Mouse (Mus musculus) splenic B cell, adult 2 months (primary cell): ENCODE data around the gene Ddx19a.
A peak's percentile ranks its signal among the peaks of the same experiment; 100 is the strongest.
"Not testable (repeated sequence)": the region's sequence is repeated elsewhere in the genome, so short reads cannot be mapped to it uniquely, and the experiment has no call there.

ENCODE experiments used
- DNase-seq: peaks from one replicate; pipeline ENCODE4 v3.0.0-alpha.2; 2011; ENCODE audit warnings: low read depth, low spot score
- H3K27me3 ChIP-seq: 2 replicates; pipeline ENCODE4 v1.6.1; 2012; ENCODE audit warnings: mild to moderate bottlenecking, low read length, moderate library complexity, mixed read lengths; ENCODE audit not compliant: control insufficient read depth, poor library complexity, insufficient read depth, severe bottlenecking
- H3K36me3 ChIP-seq: 2 replicates; pipeline ENCODE4 v1.6.1; 2012; ENCODE audit warnings: mild to moderate bottlenecking, low read length, moderate library complexity, mixed read lengths; ENCODE audit not compliant: control insufficient read depth, poor library complexity, insufficient read depth, severe bottlenecking

Gene Ddx19a

DNA sequence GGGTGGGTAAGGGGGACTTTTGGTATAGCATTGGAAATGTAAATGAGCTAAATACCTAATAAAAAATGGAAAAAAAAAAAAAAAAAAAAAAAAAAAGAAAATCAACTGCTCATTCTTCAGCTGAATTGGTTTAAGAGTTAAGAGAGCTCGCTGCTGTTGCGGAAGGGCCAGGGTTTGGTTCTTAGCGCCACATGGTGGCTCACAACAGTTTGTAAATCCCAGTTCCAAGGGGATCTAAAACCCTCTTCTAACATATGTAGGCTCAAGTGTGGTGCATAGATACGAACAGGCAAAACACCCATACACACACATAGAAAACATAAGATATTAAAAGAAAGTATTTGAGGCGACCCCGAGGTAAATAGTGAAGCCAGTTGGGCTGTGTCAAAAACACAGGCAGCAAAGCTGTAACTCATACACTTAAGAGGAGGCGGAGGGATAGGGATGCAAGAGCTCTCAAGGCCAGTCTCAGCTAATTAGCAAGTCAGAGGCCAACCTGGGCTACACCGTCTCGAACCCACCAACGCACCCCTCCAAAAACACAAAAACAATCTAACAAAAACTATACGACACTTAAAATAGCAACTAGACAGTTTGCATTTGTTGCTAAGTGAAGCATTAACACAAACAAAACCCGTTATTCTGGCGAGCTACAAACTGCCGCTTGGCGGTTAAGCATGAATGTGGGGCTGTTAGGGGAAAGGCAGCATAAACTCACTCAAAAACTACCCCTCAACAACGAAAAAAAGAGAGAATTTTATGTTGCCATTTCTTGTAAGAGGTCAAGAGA, 764 bp downstream of the Ddx19a start:
- DNase-seq: no peak
- Histone ChIP-seq H3K36me3 (peaks cover 1% of the 10 kb centered on the region; the same call in 1 of the 2 replicates), H3K27me3 (no peaks in the 10 kb centered on the region)

GRCm38 (mm10) chr8:110990017-110990416, 7.6 kb downstream of the Ddx19a start:
- H3K36me3 ChIP-seq: peaks cover 3% of the 10 kb centered on the region
- H3K27me3 ChIP-seq: no peaks in the 10 kb centered on the region
- DNase-seq: no peak

DNA sequence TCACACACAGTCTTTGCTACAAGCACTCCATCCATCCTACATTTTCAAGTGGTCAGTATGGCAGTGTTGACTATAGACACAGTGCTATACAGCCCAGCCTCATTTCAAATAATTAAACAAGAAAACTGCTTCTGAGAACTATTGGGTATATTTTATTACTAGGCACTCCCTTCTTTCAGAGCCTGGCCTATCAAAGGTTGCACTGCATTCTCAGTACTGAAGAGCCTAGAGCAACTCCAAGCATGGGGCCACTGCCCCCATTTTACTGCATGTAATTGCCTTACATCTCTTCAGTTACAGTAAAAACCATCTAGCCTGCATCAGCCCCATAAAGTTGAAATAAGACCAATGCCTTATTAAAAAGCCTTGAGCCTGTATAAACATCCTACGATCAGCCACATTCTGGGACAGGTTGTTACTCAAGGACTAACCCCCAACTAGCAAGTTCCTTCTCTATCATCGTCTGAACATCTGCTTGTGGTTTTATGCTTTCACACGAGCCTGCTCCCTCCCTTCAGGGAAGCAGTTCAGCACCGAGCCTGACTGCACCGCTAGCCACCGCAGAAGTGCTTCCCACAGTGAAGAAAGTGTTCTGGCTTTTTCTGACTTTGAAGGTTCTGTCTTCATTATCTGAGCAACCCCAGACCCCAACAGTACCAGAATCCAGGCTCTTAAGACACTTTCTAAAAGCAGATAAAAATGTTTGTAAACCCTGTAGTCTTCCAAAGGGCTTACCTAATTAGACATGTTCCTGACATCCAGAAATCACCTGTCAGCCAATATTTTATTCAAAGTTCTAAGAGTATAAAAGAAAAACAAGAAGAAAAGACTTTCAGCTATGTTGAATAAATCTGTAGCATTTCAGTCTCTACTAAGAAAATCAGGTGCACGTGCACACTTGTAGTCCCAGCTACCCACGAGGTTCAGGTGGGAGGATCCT, 9.5 kb downstream of the Ddx19a start:
- DNase-seq: peak; percentile 27
- no peaks in the 10 kb centered on the region for H3K27me3 ChIP-seq
- peaks cover 3% of the 10 kb centered on the region for H3K36me3 ChIP-seq

DNA sequence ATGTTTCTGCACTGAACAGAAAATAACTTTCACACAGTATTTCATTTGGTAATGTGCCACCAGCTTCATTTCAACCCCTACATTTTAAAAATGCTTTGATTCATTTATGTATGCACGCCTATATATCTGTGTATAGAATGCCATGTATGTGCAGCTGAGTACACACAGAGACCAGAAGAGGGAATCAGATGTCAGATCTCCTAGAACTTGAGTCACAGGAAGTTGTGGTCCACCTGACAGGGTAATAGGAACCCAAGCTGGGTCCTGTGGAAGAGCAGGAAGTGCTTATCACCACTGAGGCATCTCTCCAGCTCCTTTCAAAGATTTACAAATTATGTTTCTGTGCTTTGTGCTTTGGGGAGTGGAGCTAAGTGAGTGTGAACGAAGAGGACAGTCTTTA, 16.3 kb downstream of the Ddx19a start:
- Histone ChIP-seq H3K36me3 (peaks cover 9% of the 10 kb centered on the region), H3K27me3 (no peaks in the 10 kb centered on the region)
- no peak for DNase-seq

DNA sequence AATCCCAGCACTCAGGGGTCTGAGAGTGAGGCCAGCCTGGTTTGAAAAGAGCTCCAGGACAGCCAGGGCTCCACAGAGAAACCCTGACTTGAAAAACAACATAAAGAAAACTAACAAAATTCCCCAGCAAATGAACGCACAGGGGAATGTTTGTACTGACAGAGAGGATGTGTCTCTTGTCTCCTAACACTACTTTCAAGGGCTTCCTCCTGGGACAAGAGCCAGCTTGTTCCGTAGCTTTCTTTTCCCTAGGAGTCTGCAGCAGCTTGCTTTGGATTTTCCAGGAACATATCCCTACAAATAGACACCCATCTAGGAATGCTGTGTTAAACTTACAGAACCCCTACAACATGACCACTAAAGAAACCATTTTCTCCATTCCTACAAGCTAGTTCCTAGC, 19.6 kb downstream of the Ddx19a start:
- H3K36me3 ChIP-seq: peaks cover 12% of the 10 kb centered on the region
- not testable (repeated sequence) for H3K27me3 ChIP-seq, DNase-seq

- not testable (repeated sequence) for H3K27me3 ChIP-seq, DNase-seq
- H3K36me3 ChIP-seq: peaks cover 12% of the 10 kb centered on the region
Measured at GRCm38 (mm10) chr8:110976532-110976931, 21.1 kb downstream of the Ddx19a start.

DNA sequence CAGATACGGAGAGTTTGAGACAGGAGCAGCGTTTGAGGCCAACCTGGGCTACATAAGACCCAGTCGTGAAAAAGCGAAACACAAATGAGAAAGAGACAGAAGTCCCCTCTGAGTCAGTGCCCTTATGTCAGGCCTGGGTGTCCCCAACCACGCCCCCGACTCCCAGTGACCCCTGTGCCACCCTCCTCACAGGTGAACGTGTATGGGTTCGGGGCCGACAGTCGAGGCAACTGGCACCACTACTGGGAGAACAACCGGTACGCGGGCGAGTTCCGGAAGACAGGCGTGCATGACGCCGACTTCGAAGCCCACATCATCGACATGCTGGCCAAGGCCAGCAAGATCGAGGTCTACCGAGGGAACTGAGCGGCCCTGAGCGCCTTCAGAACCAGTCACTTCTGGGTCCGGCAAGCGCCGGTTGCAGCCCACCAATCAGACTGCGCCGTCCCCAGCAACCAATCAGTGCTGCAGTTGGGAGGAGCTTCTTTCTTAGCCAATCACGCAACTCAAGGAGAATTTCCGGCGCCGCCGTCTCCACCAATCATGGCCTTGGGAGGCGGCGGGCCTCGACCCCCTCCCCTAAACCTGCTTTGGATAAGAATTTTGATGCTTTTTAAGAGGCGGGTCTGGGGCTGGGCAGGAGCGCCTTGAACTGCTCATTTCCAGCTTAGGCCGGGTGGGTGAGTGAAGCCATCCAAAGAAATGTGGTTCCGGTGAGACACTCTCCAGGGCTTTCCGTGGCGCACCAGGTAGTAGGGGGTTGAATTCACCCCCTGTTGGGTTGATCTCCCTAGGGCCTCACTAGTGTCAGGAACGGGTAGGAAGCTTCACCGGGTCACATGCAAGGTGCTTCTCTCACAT, 27.5 kb downstream of the Ddx19a start:
- Histone ChIP-seq H3K36me3 (no peaks in the 10 kb centered on the region), H3K27me3 (no peaks in the 10 kb centered on the region)
- peak; percentile 93 for DNase-seq

- no peaks in the 10 kb centered on the region for H3K27me3 ChIP-seq
- no peak for DNase-seq
Measured at GRCm38 (mm10) chr8:110967326-110967725, 30.3 kb downstream of the Ddx19a start.

DNA sequence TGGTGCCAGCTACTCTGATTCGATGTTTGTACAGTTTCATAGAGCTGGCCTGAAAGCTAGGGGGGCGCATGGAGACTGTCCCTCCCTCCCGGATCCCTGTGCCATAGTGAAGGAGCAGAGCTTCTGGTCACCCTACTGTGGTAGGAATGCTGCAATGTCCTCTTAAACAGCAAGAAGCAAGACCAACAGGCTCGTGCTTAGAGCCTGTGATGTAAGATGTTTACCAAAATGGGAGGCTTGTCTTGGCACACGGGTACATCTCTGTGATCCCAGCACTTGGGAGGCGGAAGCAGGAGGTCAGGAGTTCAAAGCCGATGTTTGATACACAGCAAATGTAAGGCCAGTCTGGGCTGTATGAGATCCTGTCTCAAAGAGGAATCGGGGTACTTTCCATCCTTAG, 31.0 kb downstream of the Ddx19a start:
- DNase-seq: no peak
- Histone ChIP-seq H3K36me3 (no peaks in the 10 kb centered on the region), H3K27me3 (no peaks in the 10 kb centered on the region)

More at GRCm38 (mm10) chr8:110967326-110967725, 30.3 kb downstream of the Ddx19a start:
- H3K36me3 ChIP-seq: no peaks in the 10 kb centered on the region

GRCm38 (mm10) chr8:110965594-110965993, 32.0 kb downstream of the Ddx19a start:
- no peaks in the 10 kb centered on the region for H3K27me3 ChIP-seq
- no peak for DNase-seq

GRCm38 (mm10) chr8:110964666-110965065, 32.9 kb downstream of the Ddx19a start:
- no peak for DNase-seq
- no peaks in the 10 kb centered on the region for H3K36me3 ChIP-seq
- H3K27me3 ChIP-seq: no peaks in the 10 kb centered on the region

More at GRCm38 (mm10) chr8:110965594-110965993, 32.0 kb downstream of the Ddx19a start:
- H3K36me3 ChIP-seq: no peaks in the 10 kb centered on the region

- Histone ChIP-seq H3K27me3 (no peaks in the 10 kb centered on the region), H3K36me3 (no peaks in the 10 kb centered on the region)
- DNase-seq: no peak
Measured at GRCm38 (mm10) chr8:110963051-110963450, 34.5 kb downstream of the Ddx19a start.

DNA sequence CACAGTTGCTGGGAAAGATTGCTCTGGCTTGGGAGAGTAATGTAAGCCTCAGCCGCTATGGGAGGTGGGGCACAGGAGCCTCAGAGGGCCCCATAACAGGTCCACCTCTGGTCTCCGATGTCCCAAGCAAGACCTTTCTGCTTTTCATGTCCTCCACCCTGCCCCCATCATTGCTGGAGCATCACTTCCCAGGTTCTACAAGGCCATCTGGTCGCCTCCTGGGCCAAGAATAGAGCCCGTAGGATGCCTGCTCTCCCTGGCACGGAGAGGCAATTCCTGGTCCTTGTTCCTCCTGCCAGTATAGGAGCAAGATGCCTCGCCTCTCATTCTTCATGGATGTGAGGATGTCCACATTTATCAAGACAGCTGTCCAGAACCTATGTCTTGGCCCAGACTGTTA, 37.7 kb downstream of the Ddx19a start:
- no peak for DNase-seq
- Histone ChIP-seq H3K36me3 (no peaks in the 10 kb centered on the region), H3K27me3 (no peaks in the 10 kb centered on the region)

GRCm38 (mm10) chr8:110959071-110959780, 38.4 kb downstream of the Ddx19a start:
- no peaks in the 10 kb centered on the region for H3K36me3 ChIP-seq
- H3K27me3 ChIP-seq: no peaks in the 10 kb centered on the region
- no peak for DNase-seq
